Mouse (Mus musculus): ENCODE measurements around the gene Sox5.

GRCm38 (mm10) chr6:143987548-143987947 lies 794.2 kb downstream of the Sox5 start:
- TF ChIP-seq CTCF (IDR thresholded peaks at IDR 0.05; ENCODE audit: extremely low read depth, insufficient read depth, insufficient read length, insufficient replicate concordance) (no peak), POLR2A (IDR thresholded peaks at IDR 0.05; ENCODE audit: low read depth, low read length) (no peak)

Data from spleen, adult 2 months (tissue).